Mouse (Mus musculus): Measurements from ENCODE around the gene C030005K15Rik. TPM values are rescaled to one million over a fixed set of nuclear protein-coding genes. Genes with fewer than 3 reads are reported as not detected.
"Not testable (repeated sequence)": the region's sequence is repeated elsewhere in the genome, so short reads cannot be mapped to it uniquely, and the experiment has no call there.

Gene C030005K15Rik
- polyA plus RNA-seq (2014; fragmentation: Nextera tagmentation; extraction: Ambion mirVana) = not detected in 2 replicates

GRCm38 (mm10) chr10:97726655-97727054 lies at the start of gene C030005K15Rik:
C030005K15Rik (minus strand) TSS chr10:97726755.
- not testable (repeated sequence) for ATAC-seq (replicated peaks; ENCODE audit: low FRiP score); H3K27me3 ChIP-seq (ENCODE audit: control insufficient read depth, insufficient read depth, low read length); H3K4me3 ChIP-seq (ENCODE audit: low read depth, low read length); H3K9me3 ChIP-seq (ENCODE audit: control insufficient read depth, low read length); H3K4me2 ChIP-seq (ENCODE audit: low read depth, low read length, severe bottlenecking); H3K36me3 ChIP-seq (ENCODE audit: control insufficient read depth, insufficient read depth, low read length); H3K4me1 ChIP-seq (replicated peaks; ENCODE audit: control insufficient read depth, insufficient read depth, low read length); H3K9ac ChIP-seq (ENCODE audit: low read length); DNase-seq (ENCODE audit: low spot score); H3K27ac ChIP-seq (ENCODE audit: low read depth, low read length)

GRCm38 (mm10) chr10:97768171-97768749 lies 41.7 kb upstream of the C030005K15Rik start:
- Histone ChIP-seq H3K4me3 (ENCODE audit: low read depth, low read length) (no peak overlapping the region), H3K36me3 (ENCODE audit: control insufficient read depth, insufficient read depth, low read length) (no peaks in the 10 kb centered on the region), H3K9ac (ENCODE audit: low read length) (no peak overlapping the region), H3K27ac (ENCODE audit: low read depth, low read length) (no peak overlapping the region), H3K4me2 (ENCODE audit: low read depth, low read length, severe bottlenecking) (no peak overlapping the region), H3K9me3 (ENCODE audit: control insufficient read depth, low read length) (no peaks in the 10 kb centered on the region), H3K4me1 (replicated peaks; ENCODE audit: control insufficient read depth, insufficient read depth, low read length) (no peaks in the 10 kb centered on the region), H3K27me3 (ENCODE audit: control insufficient read depth, insufficient read depth, low read length) (no peaks in the 10 kb centered on the region)
- 65% methylated on average over 5 of the region's 5 CpGs for WGBS
- DNase-seq (ENCODE audit: low spot score) (no peak), ATAC-seq (replicated peaks; ENCODE audit: low FRiP score) (no peak)

- Histone ChIP-seq H3K9me3 (ENCODE audit: control insufficient read depth, low read length) (no peaks in the 10 kb centered on the region), H3K9ac (ENCODE audit: low read length) (no peak overlapping the region), H3K36me3 (ENCODE audit: control insufficient read depth, insufficient read depth, low read length) (no peaks in the 10 kb centered on the region), H3K27ac (ENCODE audit: low read depth, low read length) (no peak overlapping the region), H3K4me3 (ENCODE audit: low read depth, low read length) (no peak overlapping the region), H3K4me1 (replicated peaks; ENCODE audit: control insufficient read depth, insufficient read depth, low read length) (no peaks in the 10 kb centered on the region), H3K4me2 (ENCODE audit: low read depth, low read length, severe bottlenecking) (no peak overlapping the region), H3K27me3 (ENCODE audit: control insufficient read depth, insufficient read depth, low read length) (no peaks in the 10 kb centered on the region)
- ATAC-seq (replicated peaks; ENCODE audit: low FRiP score) (no peak), DNase-seq (ENCODE audit: low spot score) (no peak)
- WGBS = 87% methylated on average over 4 of the region's 4 CpGs
Measured at GRCm38 (mm10) chr10:97753821-97754220, 27.3 kb upstream of the C030005K15Rik start.

GRCm38 (mm10) chr10:97747231-97747630 lies 20.7 kb upstream of the C030005K15Rik start:
- H3K4me1 ChIP-seq (replicated peaks; ENCODE audit: control insufficient read depth, insufficient read depth, low read length) = no peaks in the 10 kb centered on the region
- no peaks in the 10 kb centered on the region for H3K36me3 ChIP-seq (ENCODE audit: control insufficient read depth, insufficient read depth, low read length)
- no peaks in the 10 kb centered on the region for H3K9me3 ChIP-seq (ENCODE audit: control insufficient read depth, low read length)
- H3K27me3 ChIP-seq (ENCODE audit: control insufficient read depth, insufficient read depth, low read length) = no peaks in the 10 kb centered on the region
- DNase-seq (ENCODE audit: low spot score) = no peak
- no peak overlapping the region for H3K4me3 ChIP-seq (ENCODE audit: low read depth, low read length)
- no peak overlapping the region for H3K27ac ChIP-seq (ENCODE audit: low read depth, low read length)
- ATAC-seq (replicated peaks; ENCODE audit: low FRiP score) = no peak
- no peak overlapping the region for H3K4me2 ChIP-seq (ENCODE audit: low read depth, low read length, severe bottlenecking)
- no peak overlapping the region for H3K9ac ChIP-seq (ENCODE audit: low read length)
- WGBS = 85% methylated on average over 3 of the region's 3 CpGs

- 59% methylated on average over 1 of the region's 1 CpGs for WGBS
- DNase-seq (ENCODE audit: low spot score) = no peak
Measured at GRCm38 (mm10) chr10:97725929-97726328, 626 bp downstream of the C030005K15Rik start.

GRCm38 (mm10) chr10:97722709-97723108 lies 3.8 kb downstream of the C030005K15Rik start:
- Histone ChIP-seq H3K4me1 (replicated peaks; ENCODE audit: control insufficient read depth, insufficient read depth, low read length) (no peaks in the 10 kb centered on the region), H3K36me3 (ENCODE audit: control insufficient read depth, insufficient read depth, low read length) (no peaks in the 10 kb centered on the region), H3K9ac (ENCODE audit: low read length) (no peak overlapping the region), H3K9me3 (ENCODE audit: control insufficient read depth, low read length) (no peaks in the 10 kb centered on the region), H3K4me3 (ENCODE audit: low read depth, low read length) (no peak overlapping the region), H3K27ac (ENCODE audit: low read depth, low read length) (no peak overlapping the region), H3K4me2 (ENCODE audit: low read depth, low read length, severe bottlenecking) (no peak overlapping the region), H3K27me3 (ENCODE audit: control insufficient read depth, insufficient read depth, low read length) (no peaks in the 10 kb centered on the region)
- ATAC-seq (replicated peaks; ENCODE audit: low FRiP score) = no peak
- 94% methylated on average over 9 of the region's 9 CpGs for WGBS
- DNase-seq (ENCODE audit: low spot score) = no peak

More at GRCm38 (mm10) chr10:97725929-97726328, 626 bp downstream of the C030005K15Rik start:
- H3K27ac ChIP-seq (ENCODE audit: low read depth, low read length) = no peak overlapping the region
- H3K4me1 ChIP-seq (replicated peaks; ENCODE audit: control insufficient read depth, insufficient read depth, low read length) = no peaks in the 10 kb centered on the region
- H3K4me2 ChIP-seq (ENCODE audit: low read depth, low read length, severe bottlenecking) = no peak overlapping the region
- H3K27me3 ChIP-seq (ENCODE audit: control insufficient read depth, insufficient read depth, low read length) = no peaks in the 10 kb centered on the region
- H3K36me3 ChIP-seq (ENCODE audit: control insufficient read depth, insufficient read depth, low read length) = no peaks in the 10 kb centered on the region
- no peaks in the 10 kb centered on the region for H3K9me3 ChIP-seq (ENCODE audit: control insufficient read depth, low read length)
- ATAC-seq (replicated peaks; ENCODE audit: low FRiP score) = no peak
- no peak overlapping the region for H3K9ac ChIP-seq (ENCODE audit: low read length)
- H3K4me3 ChIP-seq (ENCODE audit: low read depth, low read length) = no peak overlapping the region

GRCm38 (mm10) chr10:97720625-97721024 lies 5.9 kb downstream of the C030005K15Rik start:
- H3K4me3 ChIP-seq (ENCODE audit: low read depth, low read length) = no peak overlapping the region
- H3K9ac ChIP-seq (ENCODE audit: low read length) = no peak overlapping the region
- H3K9me3 ChIP-seq (ENCODE audit: control insufficient read depth, low read length) = no peaks in the 10 kb centered on the region
- ATAC-seq (replicated peaks; ENCODE audit: low FRiP score) (no peak), DNase-seq (ENCODE audit: low spot score) (no peak)
- H3K27me3 ChIP-seq (ENCODE audit: control insufficient read depth, insufficient read depth, low read length) = no peaks in the 10 kb centered on the region
- H3K4me1 ChIP-seq (replicated peaks; ENCODE audit: control insufficient read depth, insufficient read depth, low read length) = no peaks in the 10 kb centered on the region
- H3K4me2 ChIP-seq (ENCODE audit: low read depth, low read length, severe bottlenecking) = no peak overlapping the region
- no peak overlapping the region for H3K27ac ChIP-seq (ENCODE audit: low read depth, low read length)
- H3K36me3 ChIP-seq (ENCODE audit: control insufficient read depth, insufficient read depth, low read length) = no peaks in the 10 kb centered on the region
- WGBS = 94% methylated on average over 1 of the region's 1 CpGs

- Histone ChIP-seq H3K4me2 (ENCODE audit: low read depth, low read length, severe bottlenecking) (no peak overlapping the region), H3K9me3 (ENCODE audit: control insufficient read depth, low read length) (no peaks in the 10 kb centered on the region), H3K9ac (ENCODE audit: low read length) (no peak overlapping the region), H3K27ac (ENCODE audit: low read depth, low read length) (no peak overlapping the region), H3K4me1 (replicated peaks; ENCODE audit: control insufficient read depth, insufficient read depth, low read length) (no peaks in the 10 kb centered on the region), H3K4me3 (ENCODE audit: low read depth, low read length) (no peak overlapping the region), H3K27me3 (ENCODE audit: control insufficient read depth, insufficient read depth, low read length) (no peaks in the 10 kb centered on the region), H3K36me3 (ENCODE audit: control insufficient read depth, insufficient read depth, low read length) (no peaks in the 10 kb centered on the region)
- no peak for DNase-seq (ENCODE audit: low spot score)
- 77% methylated on average over 2 of the region's 2 CpGs for WGBS
- no peak for ATAC-seq (replicated peaks; ENCODE audit: low FRiP score)
Measured at GRCm38 (mm10) chr10:97718021-97718420, 8.5 kb downstream of the C030005K15Rik start.

- H3K9me3 ChIP-seq (ENCODE audit: control insufficient read depth, low read length) = no peaks in the 10 kb centered on the region
- WGBS = 77% methylated on average over 1 of the region's 1 CpGs
Measured at GRCm38 (mm10) chr10:97717233-97717632, 9.3 kb downstream of the C030005K15Rik start.

More at GRCm38 (mm10) chr10:97717233-97717632, 9.3 kb downstream of the C030005K15Rik start:
- no peak overlapping the region for H3K9ac ChIP-seq (ENCODE audit: low read length)
- no peaks in the 10 kb centered on the region for H3K36me3 ChIP-seq (ENCODE audit: control insufficient read depth, insufficient read depth, low read length)
- no peak for DNase-seq (ENCODE audit: low spot score)
- no peak overlapping the region for H3K4me2 ChIP-seq (ENCODE audit: low read depth, low read length, severe bottlenecking)
- no peaks in the 10 kb centered on the region for H3K27me3 ChIP-seq (ENCODE audit: control insufficient read depth, insufficient read depth, low read length)
- no peak overlapping the region for H3K4me3 ChIP-seq (ENCODE audit: low read depth, low read length)
- ATAC-seq (replicated peaks; ENCODE audit: low FRiP score) = no peak
- no peaks in the 10 kb centered on the region for H3K4me1 ChIP-seq (replicated peaks; ENCODE audit: control insufficient read depth, insufficient read depth, low read length)
- no peak overlapping the region for H3K27ac ChIP-seq (ENCODE audit: low read depth, low read length)

All from forebrain, embryonic 11.5 days (tissue).